Mouse (Mus musculus) MEL (cell line): Measurements from ENCODE around the gene Macrod1.
A peak's percentile ranks its signal among the peaks of the same experiment; 100 is the strongest.

ENCODE experiments used
- CTCF ChIP-seq, 3 experiments: IDR thresholded peaks in 2 of 3; conservative IDR thresholded peaks in 1 of 3; 2 replicates each; pipeline ENCODE4 v1.5.1; 2011 to 2012; ENCODE audit warnings: low read length in 3 of 3, low read depth in 2 of 3, mild to moderate bottlenecking in 2 of 3, improper control_type of control experiment in 1 of 3, inconsistent platforms in 1 of 3, mixed read lengths in 1 of 3, moderate library complexity in 1 of 3; ENCODE audit not compliant: control insufficient read depth in 1 of 3, insufficient read depth in 1 of 3, poor library complexity in 1 of 3, severe bottlenecking in 1 of 3
- EP300 ChIP-seq, 2 experiments: IDR thresholded peaks; 2 replicates each; pipeline ENCODE4 v1.6.1; 2011; ENCODE audit warnings: improper control_type of control experiment in 2 of 2, low read length in 2 of 2, low read depth in 1 of 2, mild to moderate bottlenecking in 1 of 2
- KAT2A ChIP-seq: conservative IDR thresholded peaks from 2 replicates; pipeline ENCODE4 v1.6.1; 2012; ENCODE audit warnings: low read depth, low read length, improper control_type of control experiment, inconsistent platforms
- MAZ ChIP-seq: IDR thresholded peaks from 2 replicates; pipeline ENCODE4 v1.6.1; 2012; ENCODE audit warnings: low read depth, mild to moderate bottlenecking, inconsistent platforms, low read length, improper control_type of control experiment
- POLR2A ChIP-seq, 2 experiments: IDR thresholded peaks; 2 replicates each; pipeline ENCODE4 v1.6.1; 2011 to 2012; ENCODE audit warnings: low read length in 2 of 2, mild to moderate bottlenecking in 2 of 2, control low read depth in 1 of 2, improper control_type of control experiment in 1 of 2, low read depth in 1 of 2, moderate library complexity in 1 of 2; ENCODE audit not compliant: control insufficient read depth in 1 of 2, insufficient read depth in 1 of 2, poor library complexity in 1 of 2
- TBP ChIP-seq: IDR thresholded peaks from 2 replicates; pipeline ENCODE4 v1.8.0; 2011; ENCODE audit warnings: low read depth, low read length, improper control_type of control experiment

- no peak for TF ChIP-seq POLR2A (IDR thresholded peaks at IDR 0.05; ENCODE audit: control insufficient read depth in 1 of 2, insufficient read depth in 1 of 2, low read depth in 1 of 2, low read length in 2 of 2, poor library complexity in 1 of 2)
- peak in 2 of 3 experiments; percentile 52 to 57; a peak in 4 of 6 replicates for TF ChIP-seq CTCF (IDR thresholded peaks at IDR 0.05 in 2 of 3, conservative IDR thresholded peaks at IDR 0.05 in 1 of 3; ENCODE audit: control insufficient read depth in 1 of 3, insufficient read depth in 1 of 3, low read depth in 2 of 3, low read length in 3 of 3, poor library complexity in 1 of 3, severe bottlenecking in 1 of 3)
- TF ChIP-seq MAZ = no peak
- TF ChIP-seq EP300 (IDR thresholded peaks at IDR 0.05; ENCODE audit: low read depth in 1 of 2, low read length in 2 of 2) = no peak
- no peak for TF ChIP-seq KAT2A
- TF ChIP-seq TBP = no peak
These were observed 1.4 kb upstream of the Macrod1 start for GRCm38 (mm10) chr19:7055173-7055572.
